ENCODE assay signal across 11 mouse cellular contexts in the genomic region with DNA sequence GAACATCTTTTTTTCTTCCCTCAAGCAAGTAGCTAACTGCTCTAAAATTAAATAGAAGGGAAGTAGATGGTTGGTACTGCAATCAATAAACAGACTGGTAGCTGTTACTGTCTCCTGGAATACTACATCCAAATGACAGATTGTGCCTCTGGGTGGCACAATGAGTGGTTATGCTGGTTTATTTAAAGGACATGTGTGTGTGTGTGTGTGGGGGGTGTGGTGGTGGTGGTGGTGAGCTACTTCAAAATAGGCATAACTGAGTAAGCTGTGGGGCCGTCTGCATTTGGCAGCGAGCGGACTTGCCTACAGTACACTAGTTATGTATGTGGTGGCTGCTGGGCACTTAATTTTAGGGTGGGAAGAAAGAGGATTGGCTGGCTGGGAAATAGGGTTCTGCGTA. TPM values are rescaled to one million over a fixed set of nuclear protein-coding genes. Genes with fewer than 3 reads are reported as not detected.
DNase-seq lines count a peak whose midpoint lies in the region; ATAC-seq lines count a peak whose summit lies in the region.
"Had no signal": no experiment of that assay in that cellular context is flagged by ENCODE, and none has a peak within 500 bp of the region (broad histone marks: within the 10 kb centered on the region; RNA-seq: fewer than 3 reads in every experiment).

No protein-coding gene starts in this region.

- WGBS in limb, embryonic 12.5 days = 81% methylated on average over 4 of the region's 4 CpGs
- WGBS in limb, embryonic 10.5 days = 84% methylated on average over 4 of the region's 4 CpGs
- WGBS in hindbrain, embryonic 10.5 days = 86% methylated on average over 4 of the region's 4 CpGs

- H3K9ac ChIP-seq in limb, embryonic 12.5 days (replicated peaks) = no peak overlapping the region

- no peak overlapping the region for H3K4me3 ChIP-seq in limb, embryonic 12.5 days (replicated peaks)
- H3K4me3 ChIP-seq in limb, embryonic 10.5 days = no peak overlapping the region
- no peak overlapping the region for H3K4me3 ChIP-seq in hindbrain, embryonic 10.5 days

- H3K4me2 ChIP-seq in limb, embryonic 12.5 days = peak overlapping the region; percentile 10; the same call in 1 of the 2 replicates

- intact Hi-C loops in left cerebral cortex, postnatal 10 days (cut with DNase I) = loop anchor here (5.0 kb wide), 1 partner anchor 126 kb away; no protein-coding TSS in a partner anchor

- H3K9me3 ChIP-seq in limb, embryonic 12.5 days = 0 out of 2 replicates have a peak, but pooled peaks cover 3% of the 10 kb centered on the region
- H3K9me3 ChIP-seq in limb, embryonic 10.5 days (replicated peaks) = no peaks in the 10 kb centered on the region
- 0 out of 2 replicates have a peak, but pooled peaks cover 3% of the 10 kb centered on the region for H3K9me3 ChIP-seq in hindbrain, embryonic 10.5 days

- H3K4me1 ChIP-seq in limb, embryonic 12.5 days (replicated peaks) = peaks cover 15% of the 10 kb centered on the region
- peaks cover 7% of the 10 kb centered on the region for H3K4me1 ChIP-seq in limb, embryonic 10.5 days
- no peaks in the 10 kb centered on the region for H3K4me1 ChIP-seq in hindbrain, embryonic 10.5 days (replicated peaks)

- ATAC-seq in limb, embryonic 12.5 days (ENCODE audit: insufficient number of reproducible peaks, insufficient read depth, low FRiP score, low TSS enrichment, low read depth) = no peak
- ATAC-seq: activated CD4-positive, CD25-positive, alpha-beta regulatory T cell, adult 4 months had no signal

- H3K27ac ChIP-seq in limb, embryonic 12.5 days = peak overlapping the region; percentile 17; the same call in 1 of the 2 replicates
- no peak overlapping the region for H3K27ac ChIP-seq in limb, embryonic 10.5 days
- H3K27ac ChIP-seq in hindbrain, embryonic 10.5 days = no peak overlapping the region

- H3K36me3 ChIP-seq in limb, embryonic 12.5 days = no peaks in the 10 kb centered on the region
- H3K36me3 ChIP-seq in limb, embryonic 10.5 days = no peaks in the 10 kb centered on the region
- no peaks in the 10 kb centered on the region for H3K36me3 ChIP-seq in hindbrain, embryonic 10.5 days

- DNase-seq in limb, embryonic 10.5 days (ENCODE audit: low spot score) = no peak
- DNase-seq in layer of hippocampus, adult 11-12 months (ENCODE audit: low spot score) = peak; percentile 75
- peak; percentile 44 to 46 for DNase-seq in left cerebral cortex, postnatal 10 days (ENCODE audit: extremely low spot score in 1 of 2, low spot score in 2 of 2)
- DNase-seq in right cerebral cortex, postnatal 36 days (ENCODE audit: low spot score in 2 of 2) = peak; percentile 68 to 81
- DNase-seq in hindbrain, embryonic 10.5 days (ENCODE audit: low spot score) = no peak
- DNase-seq in urinary bladder, postnatal 25 days (ENCODE audit: low spot score) = no peak
- no peak for DNase-seq in B cell, adult 2 months
- DNase-seq: cerebellum, postnatal 25 days; heart, postnatal 4 days had no signal

- no peaks in the 10 kb centered on the region for H3K27me3 ChIP-seq in limb, embryonic 12.5 days
- H3K27me3 ChIP-seq in limb, embryonic 10.5 days (ENCODE audit: low read depth, poor library complexity, severe bottlenecking) = no peaks in the 10 kb centered on the region
- no peaks in the 10 kb centered on the region; the same call in 1 of the 2 replicates for H3K27me3 ChIP-seq in hindbrain, embryonic 10.5 days (ENCODE audit: insufficient read depth, poor library complexity, severe bottlenecking)

RNA-seq across cellular contexts. Expression of a gene that starts 17.9 kb away (rescaled TPM):
- polyA plus RNA-seq in limb, embryonic 12.5 days (2016; fragmentation: Nextera tagmentation; extraction: Ambion mirVana) = 28.7 and 29.3 TPM in 2 replicates
- 19.4 and 22.0 TPM in 2 replicates for polyA plus RNA-seq in limb, embryonic 10.5 days (2016; fragmentation: Nextera tagmentation; extraction: Ambion mirVana)
- total RNA-seq in left cerebral cortex, postnatal 10 days (2021) = 10 to 100 TPM in 1 of 2 experiments, 1 to 10 TPM in 1; 9.5 to 10.7 TPM
- polyA plus RNA-seq in hindbrain, embryonic 10.5 days (2016; fragmentation: Nextera tagmentation; extraction: Ambion mirVana) = 16.2 and 16.4 TPM in 2 replicates

RNA-seq across cellular contexts. Expression of a gene that starts 28.5 kb away (rescaled TPM):
- 0.15 TPM in 1 of 2 replicates, not detected in the other for polyA plus RNA-seq in limb, embryonic 12.5 days (2016; fragmentation: Nextera tagmentation; extraction: Ambion mirVana)
- 0.10 TPM in 1 of 2 replicates, not detected in the other for polyA plus RNA-seq in limb, embryonic 10.5 days (2016; fragmentation: Nextera tagmentation; extraction: Ambion mirVana)
- total RNA-seq in left cerebral cortex, postnatal 10 days (2021) = under 1 TPM; 0.21 to 0.24 TPM
- 0.16 and 0.86 TPM in 2 replicates for polyA plus RNA-seq in hindbrain, embryonic 10.5 days (2016; fragmentation: Nextera tagmentation; extraction: Ambion mirVana)
- total RNA-seq: heart, postnatal 4 days had no signal

Comparison
In these comparisons a context has a peak if more than half of its experiments do, and no peak if none do; other contexts are left out.
1. DNase-seq: peak in layer of hippocampus, adult 11-12 months (single experiment), left cerebral cortex, postnatal 10 days (2 of 2) and right cerebral cortex, postnatal 36 days (2 of 2); none in limb, embryonic 10.5 days (single experiment), hindbrain, embryonic 10.5 days (single experiment), urinary bladder, postnatal 25 days (single experiment) and B cell, adult 2 months (0 of 2).